Mouse (Mus musculus) gastrocnemius, postnatal 10 days (tissue): Measurements from ENCODE around the gene Stoml2. TPM values are rescaled to one million over a fixed set of nuclear protein-coding genes. Genes with fewer than 3 reads are reported as not detected.

Experiments
- DNase-seq: peaks from one replicate; pipeline ENCODE4 v3.0.0; 2021; ENCODE audit warnings: mixed read lengths
- total RNA-seq, 2 experiments: library from RNA; stranded (reverse); gene quantifications; 2 replicates each; pipeline ENCODE4 v1.2.3; 2021

Gene Stoml2
- total RNA-seq, 2 experiments from 2014 or later: 81.8 to 84.3 TPM

DNA sequence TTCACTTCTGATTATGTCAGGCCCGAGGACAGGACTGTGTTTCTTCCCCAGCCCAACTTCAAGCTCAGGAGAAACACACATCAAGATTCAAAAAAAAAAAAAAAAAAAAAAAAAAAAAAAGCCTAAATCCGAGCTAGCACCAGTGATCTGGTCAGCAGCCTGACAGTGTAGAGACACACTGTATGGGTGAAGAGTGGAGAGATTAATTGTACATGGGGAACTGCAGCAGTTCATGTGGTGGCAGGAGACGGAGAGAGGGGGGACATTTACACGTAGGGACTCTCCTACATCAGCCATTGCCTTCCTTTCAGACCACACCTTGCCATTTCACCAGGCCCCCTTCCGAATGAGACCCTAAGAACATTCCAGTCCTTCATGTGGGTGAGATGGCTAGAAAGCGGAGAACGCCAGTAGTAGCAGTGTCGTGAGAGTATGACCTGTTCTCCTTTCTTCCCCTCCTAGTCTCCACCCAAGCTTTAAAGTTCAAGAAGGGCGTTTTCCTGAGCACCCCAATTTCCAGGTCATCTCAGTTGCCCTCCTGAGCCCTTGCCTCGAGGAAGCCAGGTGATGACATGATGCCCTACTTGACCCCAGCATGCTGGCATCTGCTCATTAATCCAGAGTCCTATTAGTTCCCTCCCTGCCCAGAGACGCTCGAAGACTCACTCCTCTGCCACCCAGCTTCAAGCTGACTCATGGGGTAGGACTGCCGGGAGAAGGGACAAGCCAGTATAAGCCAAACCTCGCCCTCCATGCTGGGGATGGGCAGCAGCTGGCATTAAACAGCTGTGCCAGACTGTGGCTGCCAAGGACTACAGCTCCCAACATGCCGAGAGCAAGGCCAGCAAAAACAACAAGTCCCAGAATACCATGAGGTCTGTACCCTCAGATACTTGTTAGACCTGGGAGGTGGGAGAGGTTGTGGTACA is 7.3 kb upstream of the Stoml2 start:
- DNase-seq: peak; percentile 53

DNA sequence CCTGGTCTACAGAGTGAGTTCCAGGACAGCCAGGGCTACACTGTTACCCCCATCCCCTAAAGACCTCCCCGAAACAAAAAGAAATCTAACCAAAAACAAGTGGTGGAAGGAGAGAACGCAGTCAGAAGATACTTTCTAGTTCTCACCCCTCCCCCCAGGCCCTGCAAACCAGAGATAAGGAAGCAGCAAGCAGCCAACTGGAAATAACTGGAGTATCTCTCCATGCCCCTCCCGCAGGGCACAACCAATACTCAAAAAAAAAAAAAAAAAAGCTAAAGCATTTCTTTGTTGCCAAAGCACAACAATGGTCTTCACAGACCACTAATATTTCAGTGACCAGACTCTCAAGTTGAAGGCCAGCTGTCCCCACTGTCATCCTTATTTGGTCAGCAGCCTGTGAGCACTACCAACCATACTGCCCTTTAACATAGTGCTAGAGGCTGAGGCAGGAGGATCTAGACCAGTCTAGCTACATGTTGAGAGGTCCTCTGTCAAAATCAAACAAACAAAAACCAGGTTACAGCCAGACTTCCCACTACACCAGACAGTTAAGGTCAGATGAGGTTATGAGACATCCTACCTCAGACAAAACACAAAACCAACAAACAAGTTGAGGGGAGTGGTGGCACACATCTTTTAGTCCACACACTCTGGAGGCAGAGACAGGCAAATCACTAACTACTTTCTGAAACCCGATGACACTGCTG is 6.5 kb upstream of the Stoml2 start:
- DNase-seq: no peak

GRCm38 (mm10) chr4:43036356-43036755 is 4.8 kb upstream of the Stoml2 start:
- no peak for DNase-seq

DNA sequence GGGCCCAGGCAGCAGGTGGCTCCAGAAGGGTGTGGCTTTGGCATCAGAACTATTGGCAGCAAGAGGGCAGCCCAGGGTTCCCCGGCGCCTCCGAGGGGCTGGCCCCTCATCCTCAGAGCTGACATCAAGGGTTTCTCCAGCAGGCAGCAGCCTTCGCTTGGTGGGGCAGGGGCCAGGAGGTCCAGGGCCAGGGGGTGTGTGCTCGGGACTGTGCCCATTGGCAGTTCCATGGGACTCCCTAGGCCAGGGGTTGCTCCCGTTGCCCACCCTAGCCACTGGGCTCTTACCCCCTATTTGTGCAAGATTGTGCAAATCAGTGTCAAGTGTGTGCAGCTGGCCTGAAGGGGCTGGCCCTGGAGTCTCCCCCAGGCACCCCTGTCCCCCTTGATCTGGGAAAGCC is 4.3 kb upstream of the Stoml2 start:
- DNase-seq: no peak

GRCm38 (mm10) chr4:43033481-43033880 is 2.0 kb upstream of the Stoml2 start:
- DNase-seq: no peak

DNA sequence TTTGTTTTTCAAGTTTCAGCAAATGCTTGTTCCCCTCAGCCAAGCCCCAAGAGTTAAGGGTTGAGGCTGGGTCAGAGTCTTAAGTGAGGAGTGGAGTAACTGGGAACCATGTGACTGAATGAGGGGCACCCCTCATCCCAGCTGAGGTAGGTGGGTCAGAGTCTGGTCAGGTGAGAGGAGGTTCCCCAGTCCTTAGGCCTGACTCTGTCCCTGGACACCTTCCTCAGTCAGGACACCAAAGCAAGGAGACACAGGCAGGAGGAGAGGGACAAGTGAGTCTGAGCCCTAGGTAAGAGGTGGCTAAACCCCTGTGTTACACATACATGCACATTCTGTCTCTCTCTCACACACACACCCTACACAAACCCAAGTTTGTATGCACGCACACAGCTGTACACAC is 991 bp upstream of the Stoml2 start:
- no peak for DNase-seq

GRCm38 (mm10) chr4:43030780-43031230 is 705 bp downstream of the Stoml2 start:
- peak; percentile 44 for DNase-seq

DNA sequence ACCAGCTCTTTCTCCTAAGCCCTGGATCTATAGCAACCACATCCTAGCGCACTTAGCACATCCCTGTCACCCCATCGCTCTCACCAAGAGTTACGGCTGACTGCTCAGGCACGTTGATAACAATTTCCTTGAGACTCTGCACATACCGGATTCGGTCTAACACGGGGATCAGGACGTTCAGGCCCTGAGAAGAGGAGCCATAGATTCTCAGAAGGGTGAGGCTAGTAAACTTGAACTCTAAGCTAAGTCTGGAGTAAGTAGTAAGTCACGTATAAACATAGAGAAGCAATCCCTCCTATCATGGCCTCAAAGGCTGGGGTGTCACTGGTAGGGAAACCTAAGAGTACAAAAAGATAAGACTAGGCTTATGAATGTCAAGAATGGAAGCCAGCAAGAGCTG is 1.2 kb downstream of the Stoml2 start:
- no peak for DNase-seq

- no peak for DNase-seq
These were observed 1.8 kb downstream of the Stoml2 start for GRCm38 (mm10) chr4:43029749-43030148.

DNA sequence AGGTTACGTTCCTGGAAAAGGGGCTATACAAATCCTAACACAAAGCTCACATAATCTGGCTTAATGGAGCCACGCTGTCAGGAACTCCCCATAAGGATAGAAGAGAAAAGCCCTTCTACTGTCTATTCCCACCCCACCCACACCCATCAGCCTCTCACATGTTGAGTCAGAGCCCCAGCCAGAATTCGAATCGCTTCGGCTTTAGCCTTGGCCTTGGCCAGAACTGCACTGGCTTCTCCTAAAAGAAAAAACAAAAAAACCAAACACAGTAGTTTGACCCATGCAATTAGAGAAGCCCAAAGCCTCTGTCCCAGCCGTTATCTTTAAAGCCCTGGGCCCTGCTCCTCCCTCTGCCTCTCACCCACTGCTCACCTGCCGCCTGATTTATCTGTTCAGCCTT is 2.4 kb downstream of the Stoml2 start:
- DNase-seq: no peak

GRCm38 (mm10) chr4:43025084-43025960 is 6.2 kb downstream of the Stoml2 start, which contains the start of gene Pigo:
Gene Pigo (minus strand): TSS chr4:43025819.
- DNase-seq: peak; percentile 96

DNA sequence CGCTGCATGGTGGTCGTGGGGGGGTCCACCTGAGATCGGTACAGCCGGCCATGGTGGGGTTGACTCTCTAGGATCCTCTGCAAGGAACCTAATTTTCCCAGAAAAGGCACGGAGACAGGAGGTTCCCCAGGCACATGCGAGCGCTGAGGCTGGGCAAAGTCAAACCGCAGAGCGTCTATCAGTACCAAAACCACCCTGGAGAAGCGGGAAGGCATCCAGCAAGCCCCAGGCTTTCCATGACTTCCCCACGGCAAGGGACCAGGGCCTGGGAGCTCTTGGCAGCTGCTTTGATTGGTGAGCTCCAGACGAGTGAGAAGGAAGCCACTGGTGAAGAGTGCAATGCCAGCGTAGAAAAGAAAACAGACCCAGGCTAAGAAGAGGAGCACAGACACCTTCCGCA is 6.8 kb downstream of the Stoml2 start:
- DNase-seq: no peak

DNA sequence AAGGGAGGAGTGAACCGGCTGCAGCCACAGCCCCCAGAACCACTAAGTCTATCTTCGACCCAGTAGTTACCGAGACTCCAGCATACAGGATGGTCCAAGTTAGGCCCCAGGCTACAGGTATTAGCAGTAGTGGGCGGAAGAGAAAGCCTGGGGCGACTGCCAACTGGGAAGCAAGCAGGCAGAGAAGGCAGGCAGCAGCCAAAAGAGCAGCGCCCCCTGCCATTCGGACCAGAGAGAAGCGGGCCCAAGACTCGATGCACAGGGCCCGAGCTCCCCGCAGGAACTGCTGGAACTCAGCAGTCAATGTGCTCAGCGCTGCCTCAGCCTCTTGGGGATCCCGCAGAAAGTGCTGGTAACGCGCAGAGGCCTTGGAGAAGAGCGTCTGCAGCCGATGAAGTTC is 10.2 kb downstream of the Stoml2 start:
- no peak for DNase-seq

GRCm38 (mm10) chr4:43020876-43021275 is 10.6 kb downstream of the Stoml2 start:
- DNase-seq: no peak

DNA sequence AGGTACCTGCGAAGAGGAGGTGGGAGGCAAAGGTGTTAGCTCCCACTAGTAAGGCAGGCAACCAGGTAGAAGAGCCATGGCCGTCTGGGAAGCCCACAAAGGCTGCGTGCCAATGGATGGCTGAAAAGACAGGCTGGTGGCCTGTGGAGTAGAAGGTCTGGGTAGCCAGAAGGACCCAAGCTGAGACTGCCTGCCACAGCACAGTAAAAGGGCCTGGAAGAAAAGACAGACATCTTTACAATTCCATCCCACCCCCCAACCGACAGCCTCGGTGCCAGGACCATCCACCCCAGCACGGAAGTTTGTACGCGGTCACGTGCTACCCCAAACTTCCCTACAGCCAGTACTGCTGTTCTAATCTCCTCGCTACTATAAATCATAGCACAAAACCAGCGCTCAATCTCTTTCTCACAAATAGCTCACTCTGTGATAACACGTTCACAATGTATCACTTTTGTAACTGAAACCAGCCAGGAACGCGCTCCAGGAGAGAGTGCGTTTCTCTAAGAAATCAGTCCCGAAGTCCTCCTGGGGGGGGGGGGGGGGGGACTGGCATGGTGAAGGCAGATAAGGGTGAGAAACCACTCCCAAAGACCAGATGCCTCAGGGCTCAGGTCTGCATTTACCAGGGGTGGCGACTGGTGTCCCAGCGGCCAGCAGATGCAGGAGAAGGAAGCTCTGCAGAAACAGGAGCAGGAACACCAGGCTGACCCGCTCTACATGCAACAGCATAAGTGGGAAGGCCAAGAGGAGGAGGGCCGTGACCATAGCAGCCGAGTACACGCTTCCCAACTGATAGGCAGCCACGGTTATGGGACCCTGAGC is 11.7 kb downstream of the Stoml2 start:
- no peak for DNase-seq

- no peak for DNase-seq
These were observed 12.3 kb downstream of the Stoml2 start for GRCm38 (mm10) chr4:43019176-43019575.

- no peak for DNase-seq
These were observed 13.4 kb downstream of the Stoml2 start for GRCm38 (mm10) chr4:43018156-43018555.

DNA sequence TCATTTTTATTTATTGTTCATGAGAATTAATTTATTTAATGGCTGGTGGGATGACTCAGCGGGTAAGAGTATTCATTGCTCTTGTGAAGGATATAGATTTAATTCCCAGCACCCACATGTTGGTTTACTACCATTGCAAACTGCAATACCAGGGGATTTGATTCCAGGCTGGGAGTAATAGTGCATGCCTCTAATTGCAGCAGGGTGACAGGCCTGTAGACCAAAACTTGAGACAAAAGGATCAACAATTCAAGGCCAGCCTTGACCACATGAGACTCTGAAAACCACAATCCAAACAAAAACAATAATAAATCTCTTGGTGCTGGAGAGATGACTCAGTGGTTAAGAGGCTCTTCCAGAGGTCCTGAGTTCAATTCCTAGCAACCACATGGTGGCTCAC is 19.4 kb downstream of the Stoml2 start:
- DNase-seq: no peak

DNA sequence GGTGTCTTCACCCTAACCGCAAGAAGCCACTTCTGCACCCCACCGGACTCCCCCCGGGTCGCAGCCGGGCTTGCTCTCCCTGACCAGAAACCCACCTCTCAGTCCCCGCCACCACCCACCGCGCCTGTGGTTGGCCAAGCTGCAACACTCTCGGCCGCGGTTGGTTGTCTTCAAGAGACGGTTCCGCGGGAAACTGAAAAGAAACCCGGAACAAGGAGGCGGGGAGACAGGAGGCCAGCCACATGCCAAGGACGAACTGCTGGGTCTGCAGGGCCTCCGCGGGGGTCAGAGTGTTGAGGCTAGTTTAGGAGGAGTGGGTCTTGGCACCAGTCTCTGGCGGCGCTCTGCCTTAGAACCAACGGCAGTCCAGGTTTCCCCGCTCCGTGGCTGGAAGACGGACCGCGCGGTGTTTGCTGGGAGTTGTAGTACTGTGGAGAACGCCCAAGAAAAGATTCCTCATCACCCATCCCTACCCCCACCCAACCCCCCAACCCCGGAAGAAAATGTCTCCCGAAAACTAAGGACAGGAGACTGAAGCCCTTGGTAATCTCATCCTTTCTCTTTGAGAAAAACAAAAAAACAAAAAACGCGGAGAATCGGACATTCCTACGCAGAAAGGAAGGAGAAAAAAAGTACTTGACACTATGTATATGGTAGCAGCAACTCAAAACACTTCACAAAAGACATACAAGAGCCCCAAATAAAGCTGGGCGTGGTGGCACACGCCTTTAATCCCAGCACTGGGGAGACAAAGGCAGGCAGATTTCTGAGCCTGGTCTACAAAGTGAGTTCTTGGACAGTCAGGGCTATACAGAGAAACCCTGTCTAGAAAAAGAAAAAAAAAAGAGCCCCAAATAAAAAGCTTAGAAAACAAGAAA is 21.1 kb downstream of the Stoml2 start, which contains the start of gene Fancg:
Fancg (minus strand) TSS at position 346 of the 878 bp plus-strand sequence.
- peak; percentile 75 for DNase-seq

DNA sequence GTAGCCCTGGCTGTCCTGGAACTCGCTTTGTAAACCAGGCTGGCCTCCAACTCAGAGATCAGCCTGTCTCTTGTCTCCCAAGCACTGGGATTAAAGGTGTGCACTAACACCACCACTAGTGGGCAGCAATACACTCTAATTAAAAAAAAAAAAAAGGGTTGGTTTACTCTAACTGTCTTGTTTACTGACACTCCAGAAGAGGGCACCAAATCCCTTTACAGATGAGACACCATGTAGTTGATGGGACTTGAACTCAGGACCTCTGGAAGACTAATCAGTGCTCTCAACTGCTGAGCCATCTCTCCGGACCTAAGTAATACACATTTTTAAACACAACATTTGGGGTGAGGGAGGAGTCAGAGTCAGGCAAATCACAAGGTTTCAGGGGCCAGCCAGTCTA is 25.7 kb downstream of the Stoml2 start:
- no peak for DNase-seq
